Mouse (Mus musculus): ENCODE results near the gene Nap1l1. TPM values are rescaled to one million over a fixed set of nuclear protein-coding genes. Genes with fewer than 3 reads are reported as not detected.
"Not testable (repeated sequence)": the region's sequence is repeated elsewhere in the genome, so short reads cannot be mapped to it uniquely, and the experiment has no call there.

Gene Nap1l1
- total RNA-seq (2021) = 100 to 1,000 TPM; 124 to 136 TPM
- long read RNA-seq, experiment 1, transcript Nap1l1-202 (15 exons, 1,350 nt) = major isoform, 33 of 53 reads
- long read RNA-seq, experiment 1, transcript Nap1l1-205 (13 exons, 1,365 nt) = minor isoform, 5 of 53 reads
- long read RNA-seq, experiment 1, partial matches to known transcripts = 1 of 53 reads
- long read RNA-seq, experiment 1, other reads (novel, unspliced or antisense) = 10 of 53 reads
- long read RNA-seq, experiment 2, transcript Nap1l1-201 (16 exons, 1,486 nt) = minor isoform, 18 of 126 reads
- long read RNA-seq, experiment 2, transcript Nap1l1-202 (15 exons, 1,350 nt) = major isoform, 57 of 126 reads
- long read RNA-seq, experiment 2, transcript Nap1l1-207 (14 exons, 1,512 nt) = minor isoform, 6 of 126 reads
- long read RNA-seq, experiment 2, transcript Nap1l1-205 (13 exons, 1,365 nt) = minor isoform, 14 of 126 reads
- long read RNA-seq, experiment 2, partial matches to known transcripts = 15 of 126 reads
- long read RNA-seq, experiment 2, other reads (novel, unspliced or antisense) = 16 of 126 reads

- DNase-seq (ENCODE audit: low spot score in 2 of 2) = peak; percentile 96 to 97
Observed at GRCm38 (mm10) chr10:111472686-111473510, at the start of gene Nap1l1. Gene Nap1l1, plus strand, starts transcription at chr10:111473223.

GRCm38 (mm10) chr10:111426491-111426890 lies 46.5 kb upstream of the Nap1l1 start:
- no peak for DNase-seq (ENCODE audit: low spot score in 2 of 2)

- DNase-seq (ENCODE audit: low spot score in 2 of 2) = no peak
Observed at GRCm38 (mm10) chr10:111433502-111433901, 39.5 kb upstream of the Nap1l1 start.

- no peak for DNase-seq (ENCODE audit: low spot score in 2 of 2)
Observed at GRCm38 (mm10) chr10:111441034-111441440, 32.0 kb upstream of the Nap1l1 start.

GRCm38 (mm10) chr10:111444199-111444598 lies 28.8 kb upstream of the Nap1l1 start:
- DNase-seq (ENCODE audit: low spot score in 2 of 2) = no peak

- no peak for DNase-seq (ENCODE audit: low spot score in 2 of 2)
Observed at GRCm38 (mm10) chr10:111445939-111446671, 26.9 kb upstream of the Nap1l1 start.

- DNase-seq (ENCODE audit: low spot score in 2 of 2) = not testable (repeated sequence)
Observed at GRCm38 (mm10) chr10:111446672-111447008, 26.4 kb upstream of the Nap1l1 start.

- not testable (repeated sequence) for DNase-seq (ENCODE audit: low spot score in 2 of 2)
Observed at GRCm38 (mm10) chr10:111449662-111450061, 23.4 kb upstream of the Nap1l1 start.

- no peak for DNase-seq (ENCODE audit: low spot score in 2 of 2)
Observed at GRCm38 (mm10) chr10:111451683-111452322, 21.2 kb upstream of the Nap1l1 start.

GRCm38 (mm10) chr10:111452426-111452825 lies 20.6 kb upstream of the Nap1l1 start:
- no peak for DNase-seq (ENCODE audit: low spot score in 2 of 2)

- no peak for DNase-seq (ENCODE audit: low spot score in 2 of 2)
Observed at GRCm38 (mm10) chr10:111454698-111455308, 18.2 kb upstream of the Nap1l1 start.

- DNase-seq (ENCODE audit: low spot score in 2 of 2) = no peak
Observed at GRCm38 (mm10) chr10:111458088-111458487, 14.9 kb upstream of the Nap1l1 start.

GRCm38 (mm10) chr10:111459040-111459439 lies 14.0 kb upstream of the Nap1l1 start:
- no peak for DNase-seq (ENCODE audit: low spot score in 2 of 2)

- no peak for DNase-seq (ENCODE audit: low spot score in 2 of 2)
Observed at GRCm38 (mm10) chr10:111459874-111460273, 13.1 kb upstream of the Nap1l1 start.

- no peak for DNase-seq (ENCODE audit: low spot score in 2 of 2)
Observed at GRCm38 (mm10) chr10:111460381-111460780, 12.6 kb upstream of the Nap1l1 start.

- DNase-seq (ENCODE audit: low spot score in 2 of 2) = no peak
Observed at GRCm38 (mm10) chr10:111464833-111465232, 8.2 kb upstream of the Nap1l1 start.

- no peak for DNase-seq (ENCODE audit: low spot score in 2 of 2)
Observed at GRCm38 (mm10) chr10:111465409-111465808, 7.6 kb upstream of the Nap1l1 start.

GRCm38 (mm10) chr10:111471166-111471565 lies 1.9 kb upstream of the Nap1l1 start:
- DNase-seq (ENCODE audit: low spot score in 2 of 2) = no peak

GRCm38 (mm10) chr10:111473511-111474371 lies 718 bp downstream of the Nap1l1 start:
- DNase-seq (ENCODE audit: low spot score in 2 of 2) = peak in 1 of 2 experiments; percentile 38
